Mouse (Mus musculus) limb, embryonic 14.5 days (tissue): ENCODE measurements around the gene Gm12184. TPM values are rescaled to one million over a fixed set of nuclear protein-coding genes. Genes with fewer than 3 reads are reported as not detected.
"Not testable (repeated sequence)": the region's sequence is repeated elsewhere in the genome, so short reads cannot be mapped to it uniquely, and the experiment has no call there.

ENCODE experiments used
- ATAC-seq: fragments of 200-750 bp; cut with Nextera tagmentation; 2 replicates; pipeline ENCODE4 v1.8.0; 2017; ENCODE audit warnings: low read depth, moderate number of reproducible peaks, moderate TSS enrichment; ENCODE audit not compliant: low FRiP score
- DNase-seq: peaks from one replicate; pipeline ENCODE4 v3.0.0-alpha.2; 2015; ENCODE audit warnings: low spot score
- H3K27ac ChIP-seq: fragments of 300-500 bp; sonication (generic); replicated peaks from 2 replicates; pipeline ENCODE4 v1.5.1; 2014; ENCODE audit warnings: low read depth, mild to moderate bottlenecking, low read length, moderate library complexity, mixed read lengths
- H3K27me3 ChIP-seq: fragments of 300-500 bp; sonication (generic); 2 replicates; pipeline ENCODE4 v1.6.1; 2014; ENCODE audit warnings: low read length, mixed read lengths; ENCODE audit not compliant: control insufficient read depth, insufficient read depth
- H3K36me3 ChIP-seq: fragments of 300-500 bp; sonication (generic); 2 replicates; pipeline ENCODE4 v1.6.1; 2014; ENCODE audit warnings: mild to moderate bottlenecking, low read length, moderate library complexity, mixed read lengths; ENCODE audit not compliant: control insufficient read depth, insufficient read depth
- H3K4me1 ChIP-seq: fragments of 300-500 bp; sonication (generic); 2 replicates; pipeline ENCODE4 v1.6.1; 2014; ENCODE audit warnings: antibody characterized with exemption, low read length, mixed read lengths; ENCODE audit not compliant: control insufficient read depth, insufficient read depth
- H3K4me2 ChIP-seq: fragments of 300-500 bp; sonication (generic); replicated peaks from 2 replicates; pipeline ENCODE4 v1.6.1; 2014; ENCODE audit warnings: low read depth, mild to moderate bottlenecking, low read length, moderate library complexity; ENCODE audit not compliant: severe bottlenecking
- H3K4me3 ChIP-seq: fragments of 300-500 bp; sonication (generic); replicated peaks from 2 replicates; pipeline ENCODE4 v1.5.1; 2014; ENCODE audit warnings: low read length
- H3K9ac ChIP-seq: fragments of 300-500 bp; sonication (generic); 2 replicates; pipeline ENCODE4 v1.6.1; 2014; ENCODE audit warnings: mild to moderate bottlenecking, low read depth, low read length, moderate library complexity; ENCODE audit not compliant: severe bottlenecking
- H3K9me3 ChIP-seq: fragments of 300-500 bp; sonication (generic); 2 replicates; pipeline ENCODE4 v1.6.1; 2016; ENCODE audit warnings: low read length; ENCODE audit not compliant: control insufficient read depth
- POLR2A ChIP-seq: fragments of 200-500 bp; IDR thresholded peaks from 2 replicates; pipeline ENCODE4 v1.8.0; 2012; ENCODE audit warnings: inconsistent platforms, mild to moderate bottlenecking, moderate library complexity, borderline replicate concordance; ENCODE audit not compliant: insufficient read depth, insufficient read length; ENCODE audit errors: extremely low read depth
- WGBS: fragments of 180-500 bp; shearing (Covaris S2); extraction: QIAGEN DNeasy Blood & Tissue Kit; methylation state at CpG from one replicate; pipeline ENCODE4 v1.1.7; 2014; 5-methylcytosine and 5-hydroxymethylcytosine counted together
- polyA plus RNA-seq, 2 experiments: library from polyadenylated mRNA; depleted of rRNA in 1 of 2; stranded (reverse) in 1 of 2; unstranded in 1 of 2; fragments of >200 nt; fragmentation: Nextera tagmentation in 1 of 2; extraction: Ambion mirVana in 1 of 2; gene quantifications; 2 replicates each; pipeline versions ENCODE4 v1.2.1 to v1.2.3; 2012 to 2014

The Gm12184 gene
- polyA plus RNA-seq (2012; rRNA removed) (42.1 and 55.1 TPM in 2 replicates), polyA plus RNA-seq (2014; fragmentation: Nextera tagmentation; extraction: Ambion mirVana) (7.9 and 14.8 TPM in 2 replicates)

DNA sequence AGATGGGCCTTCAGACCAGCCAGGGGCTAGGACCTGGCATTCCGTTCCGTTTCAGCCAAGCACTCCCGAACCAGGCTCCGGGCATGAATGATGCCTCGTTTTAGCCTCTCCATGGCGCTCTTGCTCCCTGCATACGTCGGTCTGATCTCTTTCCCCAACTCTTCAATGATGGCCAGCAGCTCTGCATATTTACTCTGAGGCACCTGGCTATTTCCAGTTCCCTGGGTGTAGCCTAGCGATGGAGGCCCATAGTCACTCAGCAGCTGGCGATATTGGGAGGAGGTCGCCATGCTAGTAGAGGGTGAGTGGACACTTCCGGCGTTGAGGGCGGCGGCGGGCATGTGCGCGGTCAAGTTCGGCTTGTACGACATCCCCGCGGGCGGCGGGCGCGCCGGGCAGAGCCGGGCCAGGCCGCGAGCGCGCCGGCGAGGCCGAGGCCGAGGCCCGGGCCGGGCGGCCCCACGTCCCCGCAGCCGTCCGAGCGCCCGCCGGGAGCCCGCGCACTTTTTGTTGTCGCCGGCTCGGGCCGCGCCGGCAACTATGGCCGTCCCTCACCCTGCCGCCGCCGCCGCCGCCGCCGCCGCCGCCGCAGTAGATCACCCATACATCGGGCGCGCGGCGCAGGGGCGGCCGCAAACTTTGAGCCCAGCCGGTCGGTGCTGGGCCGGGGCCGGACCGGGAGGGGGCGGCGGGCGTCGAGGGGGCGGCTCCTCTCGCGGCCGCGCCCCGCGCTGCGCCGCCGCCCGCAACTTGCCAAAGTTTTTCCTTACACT, at the start of gene Gm12184, which contains the start of gene Trim7:
TSS of gene Gm12184 (minus strand) at position 677 of the 773 bp plus-strand sequence.
TSS of gene Trim7 (plus strand) at position 162 of the 773 bp plus-strand sequence.
- Histone ChIP-seq H3K27ac (peak within 1 kb of the TSS; percentile 55; the same call in 1 of the 2 replicates), H3K4me3 (peak within 1 kb of the TSS; percentile 43), H3K27me3 (peaks cover 13% of the 10 kb centered on the region; the same call in 1 of the 2 replicates), H3K9ac (peak within 1 kb of the TSS; percentile 48), H3K4me2 (peak within 1 kb of the TSS; percentile 57)
- ATAC-seq, result peak; percentile 84
- not testable (repeated sequence) for H3K36me3 ChIP-seq, H3K9me3 ChIP-seq, DNase-seq, H3K4me1 ChIP-seq
- under 1% methylated on average over 27 of the region's 92 CpGs for WGBS

- H3K4me1 ChIP-seq, H3K36me3 ChIP-seq, H3K4me3 ChIP-seq, H3K27ac ChIP-seq, ATAC-seq, H3K9me3 ChIP-seq, H3K9ac ChIP-seq, H3K4me2 ChIP-seq, DNase-seq, H3K27me3 ChIP-seq: not testable (repeated sequence)
- 64% methylated on average over 1 of the region's 1 CpGs for WGBS
Observed at GRCm38 (mm10) chr11:48875343-48875837, 48.9 kb upstream of the Gm12184 start.

- Histone ChIP-seq H3K4me2 (no peak overlapping the region), H3K27ac (no peak overlapping the region), H3K9me3 (no peaks in the 10 kb centered on the region), H3K36me3 (no peaks in the 10 kb centered on the region), H3K4me3 (no peak overlapping the region), H3K9ac (no peak overlapping the region), H3K27me3 (no peaks in the 10 kb centered on the region), H3K4me1 (no peaks in the 10 kb centered on the region)
- TF ChIP-seq POLR2A, result no peak
- WGBS, result 0% methylated on average over 4 of the region's 4 CpGs
- ATAC-seq, result no peak; the same call in 1 of the 2 replicates
- DNase-seq, result peak; percentile 81
Observed at GRCm38 (mm10) chr11:48874465-48874864, 48.0 kb upstream of the Gm12184 start.

DNA sequence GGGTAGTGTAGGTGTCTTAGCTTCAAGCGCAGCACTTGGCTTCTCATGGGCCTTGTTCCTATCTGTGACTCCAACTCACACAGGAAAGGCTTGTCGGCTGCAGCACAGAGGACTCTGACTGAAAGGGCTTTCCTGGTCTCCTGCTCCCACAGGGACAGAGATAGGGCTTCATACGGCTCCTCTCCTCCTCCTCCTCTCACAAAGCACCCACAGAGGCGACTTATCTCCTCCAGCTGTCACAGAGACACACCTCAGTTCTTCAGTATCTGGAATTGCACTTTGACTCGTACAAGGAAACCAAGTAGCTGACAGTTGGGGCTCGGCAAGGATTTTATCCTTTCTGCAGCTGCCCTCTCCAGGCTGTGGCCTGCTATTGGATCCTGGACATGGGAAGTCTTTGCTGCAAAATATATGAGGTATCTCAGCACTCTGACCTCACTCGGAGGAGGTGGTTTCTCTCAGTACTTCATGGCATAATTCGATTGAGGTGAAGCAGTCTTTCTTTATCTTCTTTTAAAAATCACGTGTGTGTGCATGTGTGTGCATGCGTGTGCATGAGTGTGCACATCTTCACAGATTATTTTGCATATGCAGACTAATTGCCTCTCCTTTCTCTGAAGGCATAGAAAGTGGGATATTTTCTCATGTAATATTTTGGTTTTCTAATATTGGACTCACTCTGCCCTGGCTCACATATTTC, 47.3 kb upstream of the Gm12184 start:
- Histone ChIP-seq H3K4me3 (no peak overlapping the region), H3K27me3 (no peaks in the 10 kb centered on the region), H3K9ac (no peak overlapping the region), H3K9me3 (no peaks in the 10 kb centered on the region), H3K27ac (no peak overlapping the region), H3K4me1 (no peaks in the 10 kb centered on the region), H3K4me2 (no peak overlapping the region), H3K36me3 (no peaks in the 10 kb centered on the region)
- ATAC-seq (no peak), DNase-seq (no peak)
- no peak for TF ChIP-seq POLR2A
- WGBS, result 63% methylated on average over 10 of the region's 10 CpGs

GRCm38 (mm10) chr11:48872695-48873300, 46.3 kb upstream of the Gm12184 start:
- no peak overlapping the region for H3K9ac ChIP-seq
- no peaks in the 10 kb centered on the region for H3K9me3 ChIP-seq
- no peaks in the 10 kb centered on the region for H3K36me3 ChIP-seq
- no peak for TF ChIP-seq POLR2A
- H3K4me1 ChIP-seq, result no peaks in the 10 kb centered on the region
- no peak overlapping the region for H3K4me3 ChIP-seq
- H3K27ac ChIP-seq, result no peak overlapping the region
- ATAC-seq, result no peak
- no peaks in the 10 kb centered on the region for H3K27me3 ChIP-seq
- DNase-seq, result no peak
- no peak overlapping the region for H3K4me2 ChIP-seq
- WGBS, result 85% methylated on average over 7 of the region's 7 CpGs
